Mouse (Mus musculus): Measurements from ENCODE around the gene Ankrd33b. TPM values are rescaled to one million over a fixed set of nuclear protein-coding genes. Genes with fewer than 3 reads are reported as not detected.

Gene Ankrd33b
- polyA plus RNA-seq, 1 experiment: 0.16 TPM

GRCm38 (mm10) chr15:31402200-31402892, 34.8 kb upstream of the Ankrd33b start:
- TF ChIP-seq POLR2A (IDR thresholded peaks at IDR 0.05; ENCODE audit: low read depth, low read length) (no peak), CTCF (IDR thresholded peaks at IDR 0.05; ENCODE audit: borderline replicate concordance, insufficient read depth, low read length) (no peak)
- Histone ChIP-seq H3K4me1 (ENCODE audit: control insufficient read depth, insufficient read depth, low read length) (no peaks in the 10 kb centered on the region), H3K27ac (ENCODE audit: insufficient read depth, low read length) (no peak overlapping the region), H3K4me3 (ENCODE audit: insufficient read depth, low read length) (no peak overlapping the region)

GRCm38 (mm10) chr15:31400974-31401373, 33.4 kb upstream of the Ankrd33b start:
- TF ChIP-seq POLR2A (IDR thresholded peaks at IDR 0.05; ENCODE audit: low read depth, low read length) (no peak), CTCF (IDR thresholded peaks at IDR 0.05; ENCODE audit: borderline replicate concordance, insufficient read depth, low read length) (no peak)
- Histone ChIP-seq H3K4me3 (ENCODE audit: insufficient read depth, low read length) (no peak overlapping the region), H3K4me1 (ENCODE audit: control insufficient read depth, insufficient read depth, low read length) (no peaks in the 10 kb centered on the region), H3K27ac (ENCODE audit: insufficient read depth, low read length) (no peak overlapping the region)

GRCm38 (mm10) chr15:31398769-31399168, 31.2 kb upstream of the Ankrd33b start:
- no peak overlapping the region for H3K27ac ChIP-seq (ENCODE audit: insufficient read depth, low read length)
- no peaks in the 10 kb centered on the region for H3K4me1 ChIP-seq (ENCODE audit: control insufficient read depth, insufficient read depth, low read length)
- no peak for TF ChIP-seq POLR2A (IDR thresholded peaks at IDR 0.05; ENCODE audit: low read depth, low read length)
- no peak for TF ChIP-seq CTCF (IDR thresholded peaks at IDR 0.05; ENCODE audit: borderline replicate concordance, insufficient read depth, low read length)
- no peak overlapping the region for H3K4me3 ChIP-seq (ENCODE audit: insufficient read depth, low read length)

- H3K4me3 ChIP-seq (ENCODE audit: insufficient read depth, low read length): no peak overlapping the region
- TF ChIP-seq CTCF (IDR thresholded peaks at IDR 0.05; ENCODE audit: borderline replicate concordance, insufficient read depth, low read length) (no peak), POLR2A (IDR thresholded peaks at IDR 0.05; ENCODE audit: low read depth, low read length) (no peak)
- no peak overlapping the region for H3K27ac ChIP-seq (ENCODE audit: insufficient read depth, low read length)
- H3K4me1 ChIP-seq (ENCODE audit: control insufficient read depth, insufficient read depth, low read length): no peaks in the 10 kb centered on the region
Observed at GRCm38 (mm10) chr15:31397379-31397778, 29.9 kb upstream of the Ankrd33b start.

GRCm38 (mm10) chr15:31396755-31397154, 29.2 kb upstream of the Ankrd33b start:
- H3K4me3 ChIP-seq (ENCODE audit: insufficient read depth, low read length): no peak overlapping the region
- H3K4me1 ChIP-seq (ENCODE audit: control insufficient read depth, insufficient read depth, low read length): no peaks in the 10 kb centered on the region
- H3K27ac ChIP-seq (ENCODE audit: insufficient read depth, low read length): no peak overlapping the region
- TF ChIP-seq POLR2A (IDR thresholded peaks at IDR 0.05; ENCODE audit: low read depth, low read length): no peak
- TF ChIP-seq CTCF (IDR thresholded peaks at IDR 0.05; ENCODE audit: borderline replicate concordance, insufficient read depth, low read length): no peak

- no peaks in the 10 kb centered on the region for H3K4me1 ChIP-seq (ENCODE audit: control insufficient read depth, insufficient read depth, low read length)
- H3K27ac ChIP-seq (ENCODE audit: insufficient read depth, low read length): no peak overlapping the region
- no peak for TF ChIP-seq CTCF (IDR thresholded peaks at IDR 0.05; ENCODE audit: borderline replicate concordance, insufficient read depth, low read length)
- no peak for TF ChIP-seq POLR2A (IDR thresholded peaks at IDR 0.05; ENCODE audit: low read depth, low read length)
- no peak overlapping the region for H3K4me3 ChIP-seq (ENCODE audit: insufficient read depth, low read length)
Observed at GRCm38 (mm10) chr15:31395986-31396385, 28.5 kb upstream of the Ankrd33b start.

GRCm38 (mm10) chr15:31393402-31393801, 25.9 kb upstream of the Ankrd33b start:
- H3K4me1 ChIP-seq (ENCODE audit: control insufficient read depth, insufficient read depth, low read length): no peaks in the 10 kb centered on the region
- no peak for TF ChIP-seq POLR2A (IDR thresholded peaks at IDR 0.05; ENCODE audit: low read depth, low read length)
- no peak for TF ChIP-seq CTCF (IDR thresholded peaks at IDR 0.05; ENCODE audit: borderline replicate concordance, insufficient read depth, low read length)
- H3K27ac ChIP-seq (ENCODE audit: insufficient read depth, low read length): no peak overlapping the region
- no peak overlapping the region for H3K4me3 ChIP-seq (ENCODE audit: insufficient read depth, low read length)

GRCm38 (mm10) chr15:31392705-31393104, 25.2 kb upstream of the Ankrd33b start:
- Histone ChIP-seq H3K4me1 (ENCODE audit: control insufficient read depth, insufficient read depth, low read length) (no peaks in the 10 kb centered on the region), H3K27ac (ENCODE audit: insufficient read depth, low read length) (no peak overlapping the region), H3K4me3 (ENCODE audit: insufficient read depth, low read length) (no peak overlapping the region)
- TF ChIP-seq POLR2A (IDR thresholded peaks at IDR 0.05; ENCODE audit: low read depth, low read length) (no peak), CTCF (IDR thresholded peaks at IDR 0.05; ENCODE audit: borderline replicate concordance, insufficient read depth, low read length) (no peak)

GRCm38 (mm10) chr15:31392135-31392534, 24.6 kb upstream of the Ankrd33b start:
- no peak overlapping the region for H3K27ac ChIP-seq (ENCODE audit: insufficient read depth, low read length)
- H3K4me1 ChIP-seq (ENCODE audit: control insufficient read depth, insufficient read depth, low read length): no peaks in the 10 kb centered on the region
- no peak overlapping the region for H3K4me3 ChIP-seq (ENCODE audit: insufficient read depth, low read length)
- TF ChIP-seq CTCF (IDR thresholded peaks at IDR 0.05; ENCODE audit: borderline replicate concordance, insufficient read depth, low read length) (no peak), POLR2A (IDR thresholded peaks at IDR 0.05; ENCODE audit: low read depth, low read length) (no peak)

- Histone ChIP-seq H3K4me1 (ENCODE audit: control insufficient read depth, insufficient read depth, low read length) (no peaks in the 10 kb centered on the region; the same call in 1 of the 2 replicates), H3K4me3 (ENCODE audit: insufficient read depth, low read length) (no peak overlapping the region), H3K27ac (ENCODE audit: insufficient read depth, low read length) (no peak overlapping the region)
- no peak for TF ChIP-seq POLR2A (IDR thresholded peaks at IDR 0.05; ENCODE audit: low read depth, low read length)
Observed at GRCm38 (mm10) chr15:31381936-31382468, 14.5 kb upstream of the Ankrd33b start.

All from embryonic fibroblast, embryonic 13.5 days (primary cell).